ENCODE assay signal across 19 mouse cellular contexts in the genomic region with DNA sequence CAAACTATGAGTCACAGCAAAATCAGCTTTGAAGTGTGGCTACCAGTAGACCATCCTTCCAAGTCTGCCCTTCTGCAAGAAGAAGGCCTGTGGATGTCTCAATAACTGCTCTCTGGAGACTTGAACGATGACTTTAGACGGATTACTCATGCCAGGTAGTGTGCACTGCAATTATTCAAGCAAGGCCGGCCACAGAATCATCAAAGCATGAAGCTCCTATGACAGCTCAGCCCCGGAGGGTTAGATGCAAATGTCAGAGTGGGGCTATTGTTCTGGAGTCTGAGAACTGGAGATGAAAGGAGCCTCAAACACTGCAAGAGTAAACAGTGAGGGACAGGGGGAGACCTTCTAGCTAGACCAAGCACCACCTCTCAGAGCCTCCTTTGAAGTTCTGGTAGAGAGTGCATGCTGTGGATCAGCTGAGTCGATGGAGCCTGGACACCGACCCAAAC.
DNase-seq lines count a peak whose midpoint lies in the region; ATAC-seq and TF ChIP-seq lines count a peak whose summit lies in the region.
"Had no signal": no experiment of that assay in that cellular context is flagged by ENCODE, and none has a peak within 500 bp of the region (broad histone marks: within the 10 kb centered on the region; RNA-seq: fewer than 3 reads in every experiment).

No protein-coding gene starts in this region.

- no peaks in the 10 kb centered on the region for H3K36me3 ChIP-seq in kidney, embryonic 15.5 days
- no peaks in the 10 kb centered on the region for H3K36me3 ChIP-seq in kidney, adult 2 months (ENCODE audit: control insufficient read depth, insufficient read depth, low read length)
- no peaks in the 10 kb centered on the region for H3K36me3 ChIP-seq in midbrain, embryonic 14.5 days (ENCODE audit: control insufficient read depth, insufficient read depth, low read length)
- H3K36me3 ChIP-seq: heart, embryonic 10.5 days; hindbrain, embryonic 15.5 days; limb, embryonic 13.5 days had no signal

- TF ChIP-seq CTCF in kidney, adult 2 months (conservative IDR thresholded peaks at IDR 0.05; ENCODE audit: insufficient read depth, insufficient read length, low read depth, low read length) = no peak

- H3K4me3 ChIP-seq in kidney, embryonic 15.5 days (replicated peaks) = no peak overlapping the region
- H3K4me3 ChIP-seq in kidney, adult 2 months (ENCODE audit: insufficient read depth, low read depth, low read length) = no peak overlapping the region
- H3K4me3 ChIP-seq in midbrain, embryonic 14.5 days (replicated peaks; ENCODE audit: low read depth, low read length) = no peak overlapping the region
- H3K4me3 ChIP-seq: heart, embryonic 10.5 days; hindbrain, embryonic 15.5 days; limb, embryonic 13.5 days had no signal

- DNase-seq in adrenal gland, adult (ENCODE audit: inconsistent age in 2 of 2, low spot score in 1 of 2) = peak; percentile 16 to 66
- DNase-seq in adrenal gland, postnatal 25 days = no peak
- no peak for DNase-seq in kidney, adult 2 months
- DNase-seq in Muller cell, postnatal 12 days (ENCODE audit: inconsistent ontology term) = peak; percentile 59
- peak; percentile 12 for DNase-seq in midbrain, embryonic 14.5 days
- DNase-seq in ovary, postnatal 36 days (ENCODE audit: low spot score) = no peak
- DNase-seq: B cell, adult 2 months; cerebellum, adult 2 months; gastrocnemius, postnatal 14 days; heart, postnatal 14 days; kidney, adult 18-20 months; liver, postnatal 0 days; right cerebral cortex, postnatal 14 days had no signal

- no peak overlapping the region for H3K4me2 ChIP-seq in kidney, embryonic 15.5 days
- H3K4me2 ChIP-seq in midbrain, embryonic 14.5 days (ENCODE audit: low read length) = no peak overlapping the region
- H3K4me2 ChIP-seq: hindbrain, embryonic 15.5 days; limb, embryonic 13.5 days had no signal

- TF ChIP-seq POLR2A in kidney, adult 2 months (IDR thresholded peaks at IDR 0.05; ENCODE audit: low read depth, low read length) = no peak

- H3K4me1 ChIP-seq in kidney, embryonic 15.5 days = peaks cover 14% of the 10 kb centered on the region
- H3K4me1 ChIP-seq in kidney, adult 2 months (ENCODE audit: control insufficient read depth, insufficient read depth, low read length) = peaks cover 7% of the 10 kb centered on the region; the same call in 1 of the 2 replicates
- 0 out of 2 replicates have a peak, but pooled peaks cover 3% of the 10 kb centered on the region for H3K4me1 ChIP-seq in midbrain, embryonic 14.5 days (ENCODE audit: control insufficient read depth, insufficient read depth, low read length)
- H3K4me1 ChIP-seq: hindbrain, embryonic 15.5 days had no signal

- H3K27me3 ChIP-seq in kidney, embryonic 15.5 days = no peaks in the 10 kb centered on the region
- H3K27me3 ChIP-seq in kidney, adult 2 months (replicated peaks; ENCODE audit: control insufficient read depth, insufficient read depth, low read length) = no peaks in the 10 kb centered on the region
- no peaks in the 10 kb centered on the region for H3K27me3 ChIP-seq in midbrain, embryonic 14.5 days (ENCODE audit: control insufficient read depth, insufficient read depth, low read length)
- H3K27me3 ChIP-seq: hindbrain, embryonic 15.5 days had no signal

- WGBS in kidney, embryonic 15.5 days = 6% methylated on average over 6 of the region's 6 CpGs
- WGBS in kidney, adult 2 months = 12% methylated on average over 6 of the region's 6 CpGs
- 10% methylated on average over 6 of the region's 6 CpGs for WGBS in midbrain, embryonic 14.5 days

- no peak overlapping the region for H3K27ac ChIP-seq in kidney, embryonic 15.5 days
- no peak overlapping the region for H3K27ac ChIP-seq in kidney, adult 2 months (ENCODE audit: insufficient read depth, low read depth, low read length)
- no peak overlapping the region for H3K27ac ChIP-seq in midbrain, embryonic 14.5 days (replicated peaks; ENCODE audit: low read depth, low read length)
- H3K27ac ChIP-seq: heart, embryonic 10.5 days; hindbrain, embryonic 15.5 days; limb, embryonic 13.5 days; macrophage had no signal

- H3K9ac ChIP-seq in kidney, embryonic 15.5 days = no peak overlapping the region
- no peak overlapping the region for H3K9ac ChIP-seq in midbrain, embryonic 14.5 days (replicated peaks; ENCODE audit: low read length)
- H3K9ac ChIP-seq: hindbrain, embryonic 15.5 days; limb, embryonic 13.5 days; liver, postnatal 0 days had no signal

- no peaks in the 10 kb centered on the region for H3K9me3 ChIP-seq in kidney, embryonic 15.5 days (replicated peaks)
- H3K9me3 ChIP-seq in midbrain, embryonic 14.5 days (ENCODE audit: control insufficient read depth, low read length) = no peaks in the 10 kb centered on the region
- H3K9me3 ChIP-seq: heart, embryonic 10.5 days; hindbrain, embryonic 15.5 days; limb, embryonic 13.5 days had no signal

- 0 out of 2 replicates have a peak, but pooled peaks have one; percentile 15 for ATAC-seq in kidney, embryonic 15.5 days (replicated peaks; ENCODE audit: low FRiP score)
- peak; percentile 46; the same call in 1 of the 2 replicates for ATAC-seq in midbrain, embryonic 14.5 days (ENCODE audit: low FRiP score, low TSS enrichment)
- ATAC-seq in monocyte, adult 5-6 weeks (replicated peaks; ENCODE audit: insufficient number of reproducible peaks, low FRiP score, low TSS enrichment, poor library complexity, severe bottlenecking) = no peak
- ATAC-seq: liver, postnatal 0 days had no signal

Comparison
In these comparisons a context has a peak if more than half of its experiments do, and no peak if none do; other contexts are left out.
1. DNase-seq: peak in adrenal gland, adult (2 of 2), Muller cell, postnatal 12 days (single experiment) and midbrain, embryonic 14.5 days (single experiment); none in adrenal gland, postnatal 25 days (single experiment), kidney, adult 2 months (single experiment) and ovary, postnatal 36 days (single experiment).